Comparison of ENCODE assay signal across 8 mouse cellular contexts in genomic region chr3:116860333-116861222, GRCm38 (mm10). TPM values are rescaled to one million over a fixed set of nuclear protein-coding genes. Genes with fewer than 3 reads are reported as not detected.
DNase-seq lines count a peak whose midpoint lies in the region; ATAC-seq and TF ChIP-seq lines count a peak whose summit lies in the region.

No protein-coding gene starts in this region.

- H3K4me1 ChIP-seq in kidney, adult 2 months (ENCODE audit: control insufficient read depth, insufficient read depth, low read length): peaks cover 8% of the 10 kb centered on the region; the same call in 1 of the 2 replicates
- H3K4me1 ChIP-seq in bone marrow, adult 2 months (ENCODE audit: control insufficient read depth, insufficient read depth, low read length): peaks cover 4% of the 10 kb centered on the region; the same call in 1 of the 2 replicates
- peaks cover 4% of the 10 kb centered on the region; the same call in 1 of the 2 replicates for H3K4me1 ChIP-seq in hindbrain, embryonic 15.5 days (replicated peaks)
- H3K4me1 ChIP-seq in midbrain, embryonic 13.5 days (replicated peaks): peaks cover 5% of the 10 kb centered on the region; the same call in 1 of the 2 replicates

- peak overlapping the region; percentile 63; the same call in 1 of the 2 replicates for H3K27ac ChIP-seq in kidney, adult 2 months (ENCODE audit: insufficient read depth, low read depth, low read length)
- no peak overlapping the region for H3K27ac ChIP-seq in bone marrow, adult 2 months (ENCODE audit: control insufficient read depth, insufficient read depth, low read depth, low read length, poor library complexity)
- peak overlapping the region; percentile 58; the same call in 1 of the 2 replicates for H3K27ac ChIP-seq in hindbrain, embryonic 15.5 days (replicated peaks)
- no peak overlapping the region for H3K27ac ChIP-seq in midbrain, embryonic 13.5 days

- no peaks in the 10 kb centered on the region for H3K9me3 ChIP-seq in hindbrain, embryonic 15.5 days
- H3K9me3 ChIP-seq in midbrain, embryonic 13.5 days: no peaks in the 10 kb centered on the region

- 57% methylated on average over 19 of the region's 19 CpGs for WGBS in kidney, adult 2 months
- 8% methylated on average over 19 of the region's 19 CpGs for WGBS in bone marrow, adult 2 months
- 71% methylated on average over 19 of the region's 19 CpGs for WGBS in hindbrain, embryonic 15.5 days
- 73% methylated on average over 19 of the region's 19 CpGs for WGBS in midbrain, embryonic 13.5 days

- ATAC-seq in hindbrain, embryonic 15.5 days (ENCODE audit: low FRiP score, low read depth): peak; percentile 63; the same call in 1 of the 2 replicates
- ATAC-seq in midbrain, embryonic 13.5 days: 0 out of 2 replicates have a peak, but pooled peaks have one; percentile 14

- DNase-seq in kidney, adult 2 months: no peak
- no peak for DNase-seq in kidney, postnatal 14 days
- no peak for DNase-seq in cerebellum, adult 18-20 months
- DNase-seq in right cerebral cortex, postnatal 25 days: no peak
- DNase-seq in adrenal gland, postnatal 10 days: no peak

- H3K4me3 ChIP-seq in kidney, adult 2 months (ENCODE audit: insufficient read depth, low read depth, low read length): no peak overlapping the region
- peak overlapping the region; percentile 58 for H3K4me3 ChIP-seq in bone marrow, adult 2 months (replicated peaks; ENCODE audit: control insufficient read depth, low read depth, low read length)
- peak overlapping the region; percentile 51 for H3K4me3 ChIP-seq in hindbrain, embryonic 15.5 days
- peak overlapping the region; percentile 52 for H3K4me3 ChIP-seq in midbrain, embryonic 13.5 days (replicated peaks)

- no peak for TF ChIP-seq POLR2A in kidney, adult 2 months (IDR thresholded peaks at IDR 0.05; ENCODE audit: low read depth, low read length)
- no peak for TF ChIP-seq POLR2A in bone marrow, adult 2 months (IDR thresholded peaks at IDR 0.05; ENCODE audit: borderline replicate concordance, control insufficient read depth, low read depth, low read length)

- H3K9ac ChIP-seq in hindbrain, embryonic 15.5 days: 0 out of 2 replicates have a peak overlapping the region, but pooled peaks have one; percentile 34
- 0 out of 2 replicates have a peak overlapping the region, but pooled peaks have one; percentile 69 for H3K9ac ChIP-seq in midbrain, embryonic 13.5 days (replicated peaks)

- peak overlapping the region; percentile 96 for H3K4me2 ChIP-seq in hindbrain, embryonic 15.5 days
- H3K4me2 ChIP-seq in midbrain, embryonic 13.5 days (replicated peaks): peak overlapping the region; percentile 68

- no peaks in the 10 kb centered on the region for H3K36me3 ChIP-seq in kidney, adult 2 months (ENCODE audit: control insufficient read depth, insufficient read depth, low read length)
- no peaks in the 10 kb centered on the region for H3K36me3 ChIP-seq in hindbrain, embryonic 15.5 days
- no peaks in the 10 kb centered on the region for H3K36me3 ChIP-seq in midbrain, embryonic 13.5 days

- H3K27me3 ChIP-seq in kidney, adult 2 months (replicated peaks; ENCODE audit: control insufficient read depth, insufficient read depth, low read length): no peaks in the 10 kb centered on the region
- 0 out of 2 replicates have a peak, but pooled peaks cover 2% of the 10 kb centered on the region for H3K27me3 ChIP-seq in hindbrain, embryonic 15.5 days
- no peaks in the 10 kb centered on the region for H3K27me3 ChIP-seq in midbrain, embryonic 13.5 days

- TF ChIP-seq CTCF in kidney, adult 2 months (conservative IDR thresholded peaks at IDR 0.05; ENCODE audit: insufficient read depth, insufficient read length, low read depth, low read length): no peak
- TF ChIP-seq CTCF in bone marrow, adult 2 months (IDR thresholded peaks at IDR 0.05; ENCODE audit: control insufficient read depth, insufficient read depth, low read length): no peak

RNA-seq across cellular contexts. Expression of gene Frrs1, which starts 1.3 kb away (rescaled TPM):
- polyA plus RNA-seq in kidney, adult 2 months (2012; rRNA removed): 49.7 and 62.7 TPM in 2 replicates
- 15.9 and 24.6 TPM in 2 replicates for polyA plus RNA-seq in bone marrow, adult 2 months (2011; ENCODE audit: insufficient read depth, insufficient read length, low replicate concordance, missing spikeins)
- 5.5 and 6.6 TPM in 2 replicates for polyA plus RNA-seq in hindbrain, embryonic 15.5 days (2015; fragmentation: Nextera tagmentation; extraction: Ambion mirVana)
- 2.6 and 3.6 TPM in 2 replicates for polyA plus RNA-seq in midbrain, embryonic 13.5 days (2015; fragmentation: Nextera tagmentation; extraction: Ambion mirVana)
- total RNA-seq in adrenal gland, postnatal 10 days (2021): 10 to 100 TPM; 13.9 to 17.4 TPM

RNA-seq across cellular contexts. Expression of gene Agl, which starts 52.6 kb away (rescaled TPM):
- 12.7 and 13.6 TPM in 2 replicates for polyA plus RNA-seq in kidney, adult 2 months (2012; rRNA removed)
- polyA plus RNA-seq in bone marrow, adult 2 months (2011; ENCODE audit: insufficient read depth, insufficient read length, low replicate concordance, missing spikeins): 2.2 and 4.7 TPM in 2 replicates
- polyA plus RNA-seq in hindbrain, embryonic 15.5 days (2015; fragmentation: Nextera tagmentation; extraction: Ambion mirVana): 13.9 and 15.0 TPM in 2 replicates
- 15.3 and 17.2 TPM in 2 replicates for polyA plus RNA-seq in midbrain, embryonic 13.5 days (2015; fragmentation: Nextera tagmentation; extraction: Ambion mirVana)
- 10 to 100 TPM; 43.5 to 66.5 TPM for total RNA-seq in adrenal gland, postnatal 10 days (2021)

Comparison
In these comparisons a context has a peak if more than half of its experiments do, and no peak if none do; other contexts are left out.
1. H3K27ac ChIP-seq: peak in kidney, adult 2 months (single experiment) and hindbrain, embryonic 15.5 days (single experiment); none in bone marrow, adult 2 months (single experiment) and midbrain, embryonic 13.5 days (single experiment).